Mouse (Mus musculus) myocyte (in vitro differentiated cells): Measurements from ENCODE around the gene Ttc7.

Experiments used
- CEBPB ChIP-seq: IDR thresholded peaks from 2 replicates; pipeline ENCODE4 v1.6.1; 2011; ENCODE audit warnings: mild to moderate bottlenecking, moderate library complexity; ENCODE audit not compliant: poor library complexity, insufficient read depth, severe bottlenecking
- E2F4 ChIP-seq: IDR thresholded peaks from one replicate; pipeline ENCODE4 v1.6.1; 2011; ENCODE audit warnings: mild to moderate bottlenecking, control low read depth, moderate library complexity; ENCODE audit not compliant: insufficient read depth
- MAX ChIP-seq: IDR thresholded peaks from one replicate; pipeline ENCODE4 v1.6.1; 2011; ENCODE audit warnings: low read depth, mild to moderate bottlenecking, control low read depth
- MYOG ChIP-seq, 3 experiments: IDR thresholded peaks; one replicate each; pipeline ENCODE4 v1.6.1; 2011; ENCODE audit warnings: control low read depth in 2 of 3, low read depth in 2 of 3, mild to moderate bottlenecking in 2 of 3; ENCODE audit not compliant: insufficient read length in 2 of 3, control insufficient read depth in 1 of 3, insufficient read depth in 1 of 3
- POLR2A ChIP-seq: IDR thresholded peaks from one replicate; pipeline ENCODE4 v1.6.1; 2011; ENCODE audit warnings: low read depth, mild to moderate bottlenecking, control low read depth, moderate library complexity; ENCODE audit not compliant: insufficient read length
- POLR2AphosphoS2 ChIP-seq: IDR thresholded peaks from one replicate; pipeline ENCODE4 v1.6.1; 2011; ENCODE audit warnings: low read depth, control low read depth; ENCODE audit not compliant: insufficient read length
- TCF3 ChIP-seq: IDR thresholded peaks from one replicate; pipeline ENCODE4 v1.6.1; 2011; ENCODE audit warnings: low read depth, control low read depth; ENCODE audit not compliant: insufficient read length
- USF1 ChIP-seq: IDR thresholded peaks from one replicate; pipeline ENCODE4 v1.6.1; 2011; ENCODE audit warnings: low read depth, mild to moderate bottlenecking, control low read depth, moderate library complexity

DNA sequence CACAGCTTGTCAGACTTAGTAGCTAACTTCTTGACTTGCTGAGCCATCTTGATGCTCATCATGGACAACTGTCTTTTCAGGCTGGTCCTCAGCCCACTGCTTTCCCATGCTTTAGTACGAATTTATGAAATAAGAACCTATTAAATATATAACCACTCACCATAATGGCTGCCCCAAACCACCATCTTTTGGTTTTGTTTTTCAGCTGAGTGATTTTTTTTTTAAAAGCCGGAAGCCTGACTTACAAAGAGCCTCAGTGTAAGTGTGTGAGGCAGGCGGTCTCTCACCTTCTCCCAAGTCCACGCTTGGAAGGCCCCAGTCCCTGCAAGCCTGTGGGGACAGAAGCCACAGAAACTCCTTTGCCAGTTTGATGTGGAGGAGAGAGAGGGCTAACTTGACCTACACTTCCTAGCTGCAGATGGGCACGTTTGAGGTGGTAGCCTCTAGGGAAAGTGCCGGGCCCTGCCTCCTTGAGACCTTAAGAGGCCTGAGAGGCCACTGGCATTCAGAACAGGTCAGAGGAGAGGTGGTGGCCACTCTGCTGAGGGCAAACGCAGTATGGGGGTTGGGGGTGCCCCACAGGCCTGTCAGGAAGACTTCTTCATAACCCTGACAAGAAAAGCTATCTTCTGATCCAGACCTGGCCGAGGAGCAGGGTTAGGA is 3.9 kb downstream of the Ttc7 start:
- TF ChIP-seq TCF3 (no peak), MYOG (IDR thresholded peaks at IDR 0.05; ENCODE audit: control insufficient read depth in 1 of 3, insufficient read depth in 1 of 3, insufficient read length in 2 of 3, low read depth in 2 of 3) (no peak), USF1 (no peak), POLR2A (no peak), CEBPB (no peak), E2F4 (no peak), MAX (no peak), POLR2AphosphoS2 (no peak)
